Mouse (Mus musculus) layer of hippocampus, adult 9-10 months (tissue): ENCODE data around the gene Cbx3.
"Not testable (repeated sequence)": the region's sequence is repeated elsewhere in the genome, so short reads cannot be mapped to it uniquely, and the experiment has no call there.

Experiments used
- DNase-seq: peaks from one replicate; pipeline ENCODE4 v3.0.0; 2022; ENCODE audit warnings: low spot score

Gene Cbx3

DNA sequence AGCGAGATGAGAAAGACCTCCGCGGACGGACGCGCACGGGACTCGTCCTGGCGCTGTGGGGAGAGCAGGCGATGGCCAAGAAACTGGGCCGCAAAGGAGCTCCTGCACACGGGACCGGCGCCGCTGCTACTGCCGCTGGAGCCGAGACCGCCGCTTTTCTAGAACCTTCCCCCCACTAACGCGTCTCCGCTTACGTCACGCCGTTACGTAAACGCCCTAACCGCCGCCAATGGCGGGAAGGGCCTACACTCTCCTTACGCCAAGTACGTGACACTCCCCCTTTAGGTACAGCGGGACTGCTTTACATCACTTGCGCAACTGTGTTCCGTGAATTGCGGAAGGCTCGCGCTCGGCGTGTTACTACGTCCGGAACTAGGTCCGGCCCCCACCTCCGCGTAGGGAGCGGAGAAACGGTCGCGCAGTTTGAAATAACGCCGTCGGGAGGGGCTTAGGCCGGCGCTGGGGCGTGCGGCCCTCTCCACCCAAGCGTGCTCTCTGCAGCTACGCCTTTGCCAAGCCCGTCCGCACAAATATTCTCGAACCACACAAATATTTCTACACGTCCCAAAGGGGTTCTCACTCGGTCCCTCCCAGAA lies 347 bp upstream of the Cbx3 start, which contains the start of gene Hnrnpa2b1:
Gene Hnrnpa2b1, minus strand, starts transcription at position 180 of the 596 bp plus-strand sequence.
- DNase-seq = peak; percentile 100

DNA sequence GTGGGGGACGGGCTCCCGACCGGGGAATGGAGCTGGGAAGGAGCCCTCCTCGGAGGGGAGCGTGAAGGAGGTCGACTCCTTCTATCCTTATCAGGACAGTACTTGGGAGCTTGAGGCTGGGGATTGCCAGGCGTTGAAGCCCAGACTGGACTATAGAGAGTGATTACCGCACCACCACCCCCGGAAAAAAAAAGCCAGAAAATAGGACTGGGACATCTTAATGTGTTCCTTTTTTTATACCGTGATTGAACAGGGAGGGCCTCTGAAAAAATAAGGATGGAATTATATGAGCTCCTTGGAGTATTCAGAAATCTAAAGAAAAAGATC lies 982 bp downstream of the Cbx3 start:
- no peak for DNase-seq

- no peak for DNase-seq
Measured at GRCm38 (mm10) chr6:51471782-51472181, 1.6 kb downstream of the Cbx3 start.

GRCm38 (mm10) chr6:51472213-51472612 lies 2.1 kb downstream of the Cbx3 start:
- no peak for DNase-seq

- no peak for DNase-seq
Measured at GRCm38 (mm10) chr6:51479136-51479731, 9.1 kb downstream of the Cbx3 start.

GRCm38 (mm10) chr6:51481548-51481947 lies 11.4 kb downstream of the Cbx3 start:
- no peak for DNase-seq

DNA sequence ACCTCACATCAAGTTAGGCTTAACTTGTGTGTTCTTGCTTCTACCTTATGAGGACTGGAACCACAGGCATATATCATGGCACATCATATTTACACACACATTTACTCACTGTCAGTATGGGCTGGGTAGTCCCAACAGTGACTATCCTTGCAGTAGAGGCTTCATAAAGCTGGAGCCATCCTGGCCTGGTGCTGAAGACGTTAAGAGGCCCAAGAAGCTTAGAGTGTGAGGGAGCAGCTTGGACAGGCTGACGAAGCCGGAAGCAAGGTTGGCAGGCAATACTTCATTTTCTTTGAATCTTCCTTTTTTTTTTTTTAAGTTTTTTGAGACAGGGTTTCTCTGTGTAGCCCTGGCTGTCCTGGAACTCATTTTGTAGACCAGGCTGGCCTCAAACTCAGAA lies 13.7 kb downstream of the Cbx3 start:
- no peak for DNase-seq

- not testable (repeated sequence) for DNase-seq
Measured at GRCm38 (mm10) chr6:51484556-51484955, 14.4 kb downstream of the Cbx3 start.

- DNase-seq = no peak
Measured at GRCm38 (mm10) chr6:51485646-51486045, 15.5 kb downstream of the Cbx3 start.

- no peak for DNase-seq
Measured at GRCm38 (mm10) chr6:51486076-51486710, 16.0 kb downstream of the Cbx3 start.

- DNase-seq = no peak
Measured at GRCm38 (mm10) chr6:51486731-51487130, 16.6 kb downstream of the Cbx3 start.

DNA sequence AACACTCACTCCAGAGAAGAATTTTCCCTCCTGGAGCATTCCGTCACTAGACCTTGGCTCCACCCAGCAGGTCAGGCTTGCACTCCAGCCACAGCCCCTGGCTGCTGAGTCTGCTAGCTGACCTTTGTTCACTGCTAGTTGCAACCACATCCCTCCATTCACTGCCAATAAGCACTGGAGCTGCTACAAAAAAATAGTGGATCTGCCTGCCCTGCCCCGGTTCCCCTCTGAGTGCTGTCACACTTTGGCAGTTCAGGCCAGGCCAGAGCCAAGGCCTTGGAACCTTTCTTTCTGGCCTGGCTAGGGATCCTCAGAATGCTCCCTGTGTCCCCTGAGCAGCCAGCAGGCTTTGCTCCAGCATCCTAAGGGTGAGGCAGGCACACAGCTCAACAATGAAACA lies 19.6 kb downstream of the Cbx3 start:
- no peak for DNase-seq

DNA sequence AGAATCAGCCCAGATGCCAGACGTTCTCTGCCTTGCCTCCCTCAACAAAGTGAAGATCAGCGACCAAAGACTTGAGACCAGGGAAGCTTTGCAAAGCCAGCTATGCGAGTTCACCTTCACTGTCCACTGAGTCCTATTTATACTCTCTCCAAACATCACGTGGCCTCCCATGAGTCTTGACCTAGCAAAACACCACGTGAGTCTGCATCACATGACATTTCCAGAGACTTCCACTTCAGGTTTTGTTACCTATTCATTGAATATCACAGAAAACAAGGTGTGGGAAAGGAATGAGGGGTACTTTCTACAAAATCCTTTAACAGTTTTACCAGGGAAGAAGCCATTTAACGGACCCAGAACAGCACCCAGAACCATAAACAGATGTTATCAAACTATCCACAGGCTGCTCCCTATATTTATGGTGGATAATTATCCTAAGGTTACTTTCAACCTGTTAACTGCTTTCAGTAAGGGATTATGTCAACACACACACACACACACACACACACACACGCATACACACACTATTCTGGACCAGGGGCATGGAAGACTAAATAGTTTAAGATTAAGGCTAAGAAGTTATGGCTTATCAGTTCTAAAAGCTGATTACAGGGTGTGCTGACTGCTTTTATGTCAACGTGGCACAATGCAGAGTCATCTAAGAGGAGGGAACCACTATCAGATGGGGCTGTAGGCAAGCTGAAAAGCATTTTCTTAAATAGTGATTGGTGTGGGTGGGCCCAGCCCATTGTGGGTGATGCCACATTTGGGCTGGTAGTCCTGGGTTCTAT lies 27.4 kb downstream of the Cbx3 start:
- DNase-seq = no peak

- DNase-seq = no peak
Measured at GRCm38 (mm10) chr6:51505671-51506070, 35.5 kb downstream of the Cbx3 start.

DNA sequence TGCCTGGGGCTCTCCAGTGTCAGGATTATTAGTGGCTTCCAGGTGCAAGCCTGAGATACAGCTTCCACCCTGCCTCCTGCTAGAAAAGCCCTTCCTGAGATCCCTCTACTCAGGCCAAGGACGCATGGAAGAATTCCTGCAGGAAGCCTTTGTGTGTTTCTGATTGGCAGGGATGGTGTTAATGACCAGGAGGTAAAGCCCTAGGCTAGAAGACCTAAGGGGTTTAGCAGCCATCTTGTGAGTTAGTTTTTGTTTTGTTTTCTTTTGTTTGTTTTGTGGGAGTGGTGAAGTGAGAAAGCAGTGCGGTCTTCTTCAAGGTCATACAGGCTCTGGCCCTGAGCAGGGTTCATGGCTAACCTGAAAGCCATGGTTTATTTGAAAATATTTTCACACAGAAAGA lies 37.4 kb downstream of the Cbx3 start:
- DNase-seq = no peak

DNA sequence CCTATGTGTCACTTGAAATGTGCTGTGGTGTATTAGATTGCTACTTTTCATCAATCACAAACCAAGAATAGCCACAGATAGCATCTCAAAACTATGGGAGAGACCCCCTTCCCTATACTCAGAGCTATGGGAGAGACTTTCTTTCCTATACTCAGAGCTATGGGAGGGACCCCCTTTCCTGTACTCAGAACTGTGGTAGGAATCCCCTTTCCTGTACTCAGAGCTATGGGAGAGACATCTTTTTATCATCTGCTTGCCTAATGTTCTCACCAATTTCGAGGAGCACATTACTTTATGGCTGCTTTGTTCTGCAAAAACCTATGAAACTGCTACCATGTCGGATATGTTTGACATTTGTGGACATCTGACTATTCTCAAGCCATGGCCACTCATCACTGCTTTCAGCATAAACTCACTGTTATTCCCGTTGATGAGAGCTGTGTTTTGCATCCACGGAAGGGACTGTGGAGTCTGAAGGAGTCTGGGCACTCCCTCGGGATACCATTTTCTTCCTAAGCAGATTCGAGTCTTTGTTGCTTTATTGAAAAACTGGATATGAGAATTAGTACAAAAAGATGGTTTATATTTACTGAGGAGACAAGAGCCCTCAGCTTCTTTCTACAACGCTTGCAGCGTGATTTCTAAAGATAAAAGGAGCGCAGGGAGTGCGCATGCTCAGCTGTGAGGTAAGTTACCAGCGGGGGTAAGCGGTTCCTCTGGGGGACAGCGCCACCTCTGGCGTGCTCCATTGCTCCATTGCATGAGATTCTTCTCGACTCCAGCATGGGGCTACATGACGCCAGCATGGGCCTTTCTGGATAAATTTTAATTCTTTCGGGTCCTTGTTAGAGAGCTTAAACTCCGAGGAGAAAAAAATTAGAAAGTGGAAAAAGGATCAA lies 38.8 kb downstream of the Cbx3 start:
- DNase-seq = no peak

- no peak for DNase-seq
Measured at GRCm38 (mm10) chr6:51510094-51510493, 39.9 kb downstream of the Cbx3 start.

GRCm38 (mm10) chr6:51510946-51511345 lies 40.8 kb downstream of the Cbx3 start:
- DNase-seq = no peak

DNA sequence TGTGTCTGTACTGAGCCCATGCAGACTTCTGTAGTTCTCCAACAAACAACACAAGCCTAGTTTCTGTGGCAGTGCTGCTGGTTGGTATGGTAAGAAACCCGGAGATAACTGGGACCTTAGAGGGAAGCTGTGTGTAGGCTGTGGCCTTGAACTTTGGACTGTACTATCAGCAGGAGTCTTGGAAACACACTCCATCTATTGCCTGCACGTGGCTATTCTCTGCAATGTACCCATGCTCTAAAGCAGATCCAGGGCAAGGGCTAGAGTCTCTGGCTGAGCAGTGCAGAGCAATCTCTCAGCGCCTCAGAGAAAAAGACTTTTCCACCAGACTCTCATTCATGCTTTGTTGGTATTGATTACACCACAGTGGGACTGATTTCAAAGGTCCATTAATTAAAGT lies 43.6 kb downstream of the Cbx3 start:
- no peak for DNase-seq

GRCm38 (mm10) chr6:51514860-51515259 lies 44.7 kb downstream of the Cbx3 start:
- DNase-seq = no peak

GRCm38 (mm10) chr6:51523310-51523709 lies 53.1 kb downstream of the Cbx3 start:
- no peak for DNase-seq

DNA sequence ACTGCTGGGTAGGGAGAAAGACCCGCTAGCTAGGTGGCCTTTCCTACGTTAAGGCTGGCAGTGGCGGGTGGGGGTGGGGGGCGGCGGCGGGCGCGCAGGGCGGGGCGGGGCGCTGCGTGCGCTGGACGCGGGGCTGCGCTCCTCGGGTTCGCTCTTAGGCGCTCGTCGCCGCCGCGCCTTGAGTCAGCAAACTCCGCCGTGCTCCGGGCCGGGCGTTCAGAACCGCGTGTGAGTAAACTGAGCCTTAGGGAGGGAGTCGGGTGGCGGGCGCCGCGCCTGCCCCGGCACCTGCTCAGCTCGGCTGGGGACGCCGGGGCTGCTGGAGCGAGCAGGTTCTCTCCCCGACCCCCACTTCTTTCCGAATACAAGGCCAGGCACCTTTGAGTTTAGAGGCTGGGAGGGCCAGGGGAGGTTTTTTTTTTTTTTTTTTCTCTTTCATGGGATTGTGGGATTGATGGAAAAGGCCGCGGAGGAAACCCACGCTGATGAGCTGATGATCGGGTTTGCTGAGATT lies 53.7 kb downstream of the Cbx3 start, which contains the start of gene Snx10:
Gene Snx10, plus strand, starts transcription at position 95 of the 514 bp plus-strand sequence.
- DNase-seq = no peak
